Mouse (Mus musculus) T-helper 17 cell (primary cell): ENCODE measurements at regions not wholly inside any gene's neighbourhood (a gene's known extent, or its start where the extent isn't known, plus 50 kb on each side); places are given as distances from the start of the nearest gene placed in this dataset.

ENCODE experiments used
- in situ Hi-C, 2 experiments: fragments of 300-600 bp; cut with MboI, MseI; formaldehyde crosslinking; loops; 1 replicate in 1 of 2; 2 replicates in 1 of 2; pipeline ENCODE4 v1.15.1; 2025; ENCODE audit warnings: high pct_unique_total_duplicates in 2 of 2

- in situ Hi-C loops = no loop called here
These were observed 62.0 kb upstream of the Bach2 start for GRCm38 (mm10) chr4:32176449-32177135.

- in situ Hi-C loops = no loop called here
These were observed 60.5 kb upstream of the Bach2 start for GRCm38 (mm10) chr4:32177933-32178639.

GRCm38 (mm10) chr4:32179707-32180241 lies 58.8 kb upstream of the Bach2 start:
- in situ Hi-C loops = loop anchor here in 1 of 2 experiments (10.0 kb wide), 1 partner anchor 55 kb away; the partner anchor contains the start of gene Bach2

GRCm38 (mm10) chr4:32183791-32184190 lies 54.8 kb upstream of the Bach2 start:
- in situ Hi-C loops = loop anchor here in 1 of 2 experiments (10.0 kb wide), 1 partner anchor 51 kb away; the partner anchor contains the start of gene Bach2

- in situ Hi-C loops = loop anchor here in 1 of 2 experiments (10.0 kb wide), 1 partner anchor 49 kb away; the partner anchor contains the start of gene Bach2
These were observed 52.6 kb upstream of the Bach2 start for GRCm38 (mm10) chr4:32185986-32186385.

GRCm38 (mm10) chr4:32187154-32187553 lies 51.5 kb upstream of the Bach2 start:
- in situ Hi-C loops = loop anchor here in 1 of 2 experiments (10.0 kb wide), 1 partner anchor 48 kb away; the partner anchor contains the start of gene Bach2

- in situ Hi-C loops = loop anchor here in 1 of 2 experiments (10.0 kb wide), 1 partner anchor 47 kb away; the partner anchor contains the start of gene Bach2
These were observed 50.5 kb upstream of the Bach2 start for GRCm38 (mm10) chr4:32188076-32188475.

- in situ Hi-C loops = loop anchor here in 1 of 2 experiments (10.0 kb wide), 1 partner anchor 46 kb away; the partner anchor contains the start of gene Bach2
These were observed 49.7 kb upstream of the Bach2 start for GRCm38 (mm10) chr4:32188752-32189415.
